In genomic region chr13:45836377-45837054, GRCm38 (mm10) we compare ENCODE assay signal across 23 mouse cellular contexts.
"Had no signal": no experiment of that assay in that cellular context is flagged by ENCODE, and none has a peak within 500 bp of the region (broad histone marks: within the 10 kb centered on the region; RNA-seq: fewer than 3 reads in every experiment).

No protein-coding gene starts in this region.

- H3K4me3 ChIP-seq: heart, embryonic 10.5 days; heart, embryonic 12.5 days; hindbrain, embryonic 13.5 days; hindbrain, embryonic 15.5 days; layer of hippocampus, adult 2 months; limb, embryonic 13.5 days; limb, embryonic 15.5 days; liver, embryonic 12.5 days had no signal

- H3K27ac ChIP-seq: heart, embryonic 10.5 days; hindbrain, embryonic 13.5 days; hindbrain, embryonic 15.5 days; hindbrain, postnatal 0 days; layer of hippocampus, adult 2 months; limb, embryonic 13.5 days; limb, embryonic 15.5 days; liver, embryonic 12.5 days; liver, embryonic 14.5 days had no signal

- H3K27me3 ChIP-seq: heart, embryonic 12.5 days; hindbrain, embryonic 13.5 days; hindbrain, embryonic 15.5 days; limb, embryonic 13.5 days; limb, embryonic 15.5 days; liver, embryonic 12.5 days had no signal

- H3K9ac ChIP-seq: heart, embryonic 12.5 days; hindbrain, embryonic 13.5 days; hindbrain, embryonic 15.5 days; limb, embryonic 13.5 days; limb, embryonic 15.5 days; liver, embryonic 12.5 days; liver, embryonic 14.5 days had no signal

- H3K4me1 ChIP-seq: hindbrain, embryonic 13.5 days; hindbrain, embryonic 15.5 days; limb, embryonic 15.5 days; liver, embryonic 12.5 days had no signal

- H3K4me2 ChIP-seq: heart, embryonic 12.5 days; hindbrain, embryonic 13.5 days; hindbrain, embryonic 15.5 days; limb, embryonic 13.5 days; limb, embryonic 15.5 days; liver, embryonic 12.5 days had no signal

- H3K36me3 ChIP-seq: hindbrain, embryonic 13.5 days; hindbrain, embryonic 15.5 days had no signal

- H3K9me3 ChIP-seq: heart, embryonic 10.5 days; hindbrain, embryonic 13.5 days; hindbrain, embryonic 15.5 days; limb, embryonic 13.5 days; limb, embryonic 15.5 days; liver, embryonic 12.5 days had no signal

- ATAC-seq: hindbrain, postnatal 0 days; intestine, postnatal 0 days; liver, embryonic 12.5 days had no signal

- DNase-seq: gastrocnemius, postnatal 14 days; gastrocnemius, postnatal 36 days; heart, adult 18-20 months; heart, postnatal 10 days; kidney, adult 18-20 months; kidney, adult 8-10 months; kidney, postnatal 10 days; kidney, postnatal 25 days; kidney, postnatal 4 days; layer of hippocampus, adult 9-11 months; layer of hippocampus, postnatal 36 days; left cerebral cortex, postnatal 4 days had no signal
